19 mouse cellular contexts compared by ENCODE assay signal in genomic region chr6:146672106-146672505, GRCm38 (mm10). TPM values are rescaled to one million over a fixed set of nuclear protein-coding genes. Genes with fewer than 3 reads are reported as not detected.
DNase-seq lines count a peak whose midpoint lies in the region; ATAC-seq and TF ChIP-seq lines count a peak whose summit lies in the region.
"Had no signal": no experiment of that assay in that cellular context is flagged by ENCODE, and none has a peak within 500 bp of the region (broad histone marks: within the 10 kb centered on the region; RNA-seq: fewer than 3 reads in every experiment).

No protein-coding gene starts in this region.

- H3K27ac ChIP-seq in heart, embryonic 10.5 days: peak overlapping the region; percentile 81
- H3K27ac ChIP-seq in layer of hippocampus, adult 2 months: 0 out of 2 replicates have a peak overlapping the region, but pooled peaks have one; percentile 23
- peak overlapping the region; percentile 83 for H3K27ac ChIP-seq in heart, embryonic 15.5 days
- peak overlapping the region; percentile 82 for H3K27ac ChIP-seq in heart, postnatal 0 days (ENCODE audit: low read depth)
- H3K27ac ChIP-seq: embryonic facial prominence, embryonic 13.5 days; forebrain, embryonic 12.5 days; hindbrain, embryonic 15.5 days had no signal

- no peak for ATAC-seq in heart, embryonic 15.5 days (replicated peaks; ENCODE audit: insufficient number of reproducible peaks, insufficient read depth, low FRiP score, low read depth)
- no peak; the same call in 1 of the 2 replicates for ATAC-seq in heart, postnatal 0 days (ENCODE audit: insufficient read depth, low read depth)
- ATAC-seq: forebrain, embryonic 16.5 days; intestine, embryonic 16.5 days had no signal

- peak overlapping the region; percentile 21; the same call in 1 of the 2 replicates for H3K9ac ChIP-seq in heart, embryonic 15.5 days
- H3K9ac ChIP-seq in heart, postnatal 0 days (replicated peaks; ENCODE audit: low read depth, low read length): no peak overlapping the region
- H3K9ac ChIP-seq: embryonic facial prominence, embryonic 13.5 days; forebrain, embryonic 12.5 days; hindbrain, embryonic 15.5 days had no signal

- DNase-seq in heart, embryonic 10.5 days (ENCODE audit: low spot score): peak; percentile 65
- no peak for DNase-seq in heart, postnatal 10 days
- no peak for DNase-seq in layer of hippocampus, adult 2 months (ENCODE audit: low spot score in 2 of 2)
- no peak for DNase-seq in layer of hippocampus, adult 9-10 months (ENCODE audit: low spot score)
- DNase-seq in heart, postnatal 0 days (ENCODE audit: low spot score): no peak
- DNase-seq in lung, postnatal 25 days (ENCODE audit: low spot score): no peak
- DNase-seq: adrenal gland, adult 2 months; adrenal gland, postnatal 25 days; cerebellum, adult 18-20 months; cerebellum, adult 9-11 months; cerebellum, postnatal 36 days; gastrocnemius, postnatal 25 days; kidney, adult 2 months had no signal

- TF ChIP-seq EP300 in heart, postnatal 0 days (IDR thresholded peaks at IDR 0.05; ENCODE audit: low read depth): no peak

- 57% methylated on average over 5 of the region's 5 CpGs for WGBS in heart, embryonic 10.5 days
- 41% methylated on average over 5 of the region's 5 CpGs for WGBS in heart, embryonic 15.5 days
- 39% methylated on average over 5 of the region's 5 CpGs for WGBS in heart, postnatal 0 days

- no peak overlapping the region for H3K4me3 ChIP-seq in heart, embryonic 10.5 days
- H3K4me3 ChIP-seq in layer of hippocampus, adult 2 months: no peak overlapping the region
- no peak overlapping the region for H3K4me3 ChIP-seq in heart, embryonic 15.5 days
- no peak overlapping the region for H3K4me3 ChIP-seq in heart, postnatal 0 days (ENCODE audit: low read depth, low read length)
- H3K4me3 ChIP-seq: embryonic facial prominence, embryonic 13.5 days; forebrain, embryonic 12.5 days; hindbrain, embryonic 15.5 days had no signal

- intact Hi-C loops in heart, postnatal 10 days (cut with DNase I): no loop called here

- no peaks in the 10 kb centered on the region for H3K27me3 ChIP-seq in heart, embryonic 10.5 days (ENCODE audit: insufficient read depth, poor library complexity, severe bottlenecking)
- H3K27me3 ChIP-seq in heart, embryonic 15.5 days: no peaks in the 10 kb centered on the region
- no peaks in the 10 kb centered on the region for H3K27me3 ChIP-seq in heart, postnatal 0 days (ENCODE audit: control insufficient read depth, insufficient read depth, low read length)
- H3K27me3 ChIP-seq: embryonic facial prominence, embryonic 13.5 days; forebrain, embryonic 12.5 days; hindbrain, embryonic 15.5 days had no signal

- H3K9me3 ChIP-seq in heart, embryonic 10.5 days: 0 out of 2 replicates have a peak, but pooled peaks cover 5% of the 10 kb centered on the region
- no peaks in the 10 kb centered on the region for H3K9me3 ChIP-seq in heart, embryonic 15.5 days (replicated peaks)
- H3K9me3 ChIP-seq in heart, postnatal 0 days (replicated peaks; ENCODE audit: control insufficient read depth, low read length): peaks cover 7% of the 10 kb centered on the region
- H3K9me3 ChIP-seq: hindbrain, embryonic 15.5 days had no signal

- H3K36me3 ChIP-seq in heart, embryonic 10.5 days: no peaks in the 10 kb centered on the region
- no peaks in the 10 kb centered on the region for H3K36me3 ChIP-seq in heart, embryonic 15.5 days
- no peaks in the 10 kb centered on the region for H3K36me3 ChIP-seq in heart, postnatal 0 days (replicated peaks; ENCODE audit: control insufficient read depth, insufficient read depth, low read length)
- H3K36me3 ChIP-seq: embryonic facial prominence, embryonic 13.5 days; forebrain, embryonic 12.5 days; hindbrain, embryonic 15.5 days had no signal

- H3K4me2 ChIP-seq in heart, embryonic 15.5 days: 0 out of 2 replicates have a peak overlapping the region, but pooled peaks have one; percentile 35
- H3K4me2 ChIP-seq in heart, postnatal 0 days (ENCODE audit: low read depth, low read length): no peak overlapping the region
- H3K4me2 ChIP-seq: embryonic facial prominence, embryonic 13.5 days; forebrain, embryonic 12.5 days; hindbrain, embryonic 15.5 days had no signal

- peaks cover 47% of the 10 kb centered on the region for H3K4me1 ChIP-seq in heart, embryonic 10.5 days
- peaks cover 58% of the 10 kb centered on the region for H3K4me1 ChIP-seq in heart, embryonic 15.5 days (replicated peaks)
- peaks cover 34% of the 10 kb centered on the region for H3K4me1 ChIP-seq in heart, postnatal 0 days (ENCODE audit: control insufficient read depth, insufficient read depth)
- H3K4me1 ChIP-seq: embryonic facial prominence, embryonic 13.5 days; forebrain, embryonic 12.5 days; hindbrain, embryonic 15.5 days had no signal

- no peak for TF ChIP-seq CTCF in layer of hippocampus, adult 2 months (conservative IDR thresholded peaks at IDR 0.05)
- no peak for TF ChIP-seq CTCF in heart, postnatal 0 days (IDR thresholded peaks at IDR 0.05; ENCODE audit: low read depth)

RNA-seq across cellular contexts. Expression of gene Tm7sf3, which starts 29.5 kb away (rescaled TPM):
- polyA plus RNA-seq in heart, embryonic 10.5 days (2016; fragmentation: Nextera tagmentation; extraction: Ambion mirVana): 38.3 and 46.9 TPM in 2 replicates
- total RNA-seq in heart, postnatal 10 days (2021): 10 to 100 TPM; 23.4 to 27.1 TPM
- total RNA-seq in layer of hippocampus, adult 2 months (2021): 10 to 100 TPM; 40.3 to 43.3 TPM
- 32.8 and 38.6 TPM in 2 replicates for polyA plus RNA-seq in heart, embryonic 15.5 days (2015; fragmentation: Nextera tagmentation; extraction: Ambion mirVana)
- 39.5 and 41.7 TPM in 2 replicates for total RNA-seq in heart, postnatal 0 days (2014; rRNA removed; ENCODE audit: low replicate concordance)
- polyA plus RNA-seq in heart, postnatal 0 days (2015; fragmentation: Nextera tagmentation; extraction: Ambion mirVana): 24.9 and 27.3 TPM in 2 replicates

RNA-seq across cellular contexts. Expression of gene Med21, which starts 29.8 kb away (rescaled TPM):
- polyA plus RNA-seq in heart, embryonic 10.5 days (2016; fragmentation: Nextera tagmentation; extraction: Ambion mirVana): 123 and 129 TPM in 2 replicates
- 10 to 100 TPM; 53.8 to 59.7 TPM for total RNA-seq in heart, postnatal 10 days (2021)
- total RNA-seq in layer of hippocampus, adult 2 months (2021): 10 to 100 TPM; 42.8 to 44.7 TPM
- polyA plus RNA-seq in heart, embryonic 15.5 days (2015; fragmentation: Nextera tagmentation; extraction: Ambion mirVana): 135 and 140 TPM in 2 replicates
- total RNA-seq in heart, postnatal 0 days (2014; rRNA removed; ENCODE audit: low replicate concordance): 85.9 and 86.8 TPM in 2 replicates
- 139 and 145 TPM in 2 replicates for polyA plus RNA-seq in heart, postnatal 0 days (2015; fragmentation: Nextera tagmentation; extraction: Ambion mirVana)

RNA-seq across cellular contexts. Expression of gene Stk38l, which starts 52.7 kb away (rescaled TPM):
- polyA plus RNA-seq in heart, embryonic 10.5 days (2016; fragmentation: Nextera tagmentation; extraction: Ambion mirVana): 31.7 and 40.6 TPM in 2 replicates
- 10 to 100 TPM; 18.7 to 19.1 TPM for total RNA-seq in heart, postnatal 10 days (2021)
- total RNA-seq in layer of hippocampus, adult 2 months (2021): 10 to 100 TPM; 21.1 to 22.5 TPM
- 28.5 and 32.0 TPM in 2 replicates for polyA plus RNA-seq in heart, embryonic 15.5 days (2015; fragmentation: Nextera tagmentation; extraction: Ambion mirVana)
- total RNA-seq in heart, postnatal 0 days (2014; rRNA removed; ENCODE audit: low replicate concordance): 9.9 and 13.4 TPM in 2 replicates
- 17.7 and 20.5 TPM in 2 replicates for polyA plus RNA-seq in heart, postnatal 0 days (2015; fragmentation: Nextera tagmentation; extraction: Ambion mirVana)

Comparison
In these comparisons a context has a peak if more than half of its experiments do, and no peak if none do; other contexts are left out.
1. H3K27ac ChIP-seq: peak in every context shown above with its lines; median percentile 83 in heart, embryonic 15.5 days; 82 in heart, postnatal 0 days; 81 in heart, embryonic 10.5 days; 23 in layer of hippocampus, adult 2 months.